Mouse (Mus musculus) forebrain, postnatal 0 days (tissue): ENCODE results near the gene Apol7a. TPM values are rescaled to one million over a fixed set of nuclear protein-coding genes. Genes with fewer than 3 reads are reported as not detected.

Experiments used
- ATAC-seq: fragments of 200-750 bp; cut with Nextera tagmentation; 2 replicates; pipeline ENCODE4 v1.8.0; 2017; ENCODE audit warnings: mild to moderate bottlenecking, moderate library complexity
- DNase-seq: peaks from one replicate; pipeline ENCODE4 v3.0.0-alpha.2; 2015
- H3K27ac ChIP-seq: fragments of 300-500 bp; sonication (generic); 2 replicates; pipeline ENCODE4 v1.5.1; 2014; ENCODE audit warnings: low read depth, mild to moderate bottlenecking, antibody characterized with exemption, low read length, moderate library complexity, mixed read lengths
- H3K27me3 ChIP-seq: fragments of 300-500 bp; sonication (generic); 2 replicates; pipeline ENCODE4 v1.6.1; 2014; ENCODE audit warnings: mild to moderate bottlenecking, low read length, mixed read lengths; ENCODE audit not compliant: insufficient read depth
- H3K36me3 ChIP-seq: fragments of 300-500 bp; sonication (generic); 2 replicates; pipeline ENCODE4 v1.6.1; 2014; ENCODE audit warnings: mild to moderate bottlenecking, moderate library complexity; ENCODE audit not compliant: insufficient read depth
- H3K4me1 ChIP-seq: fragments of 300-500 bp; sonication (generic); 2 replicates; pipeline ENCODE4 v1.6.1; 2014; ENCODE audit warnings: antibody characterized with exemption; ENCODE audit not compliant: insufficient read depth
- H3K4me2 ChIP-seq: fragments of 300-500 bp; sonication (generic); 2 replicates; pipeline ENCODE4 v1.6.1; 2014; ENCODE audit warnings: low read depth, mild to moderate bottlenecking, moderate library complexity
- H3K4me3 ChIP-seq: fragments of 300-500 bp; sonication (generic); 2 replicates; pipeline ENCODE4 v1.5.1; 2014; ENCODE audit warnings: low read depth, low read length, mixed read lengths
- H3K9ac ChIP-seq: fragments of 300-500 bp; sonication (generic); 2 replicates; pipeline ENCODE4 v1.6.1; 2014; ENCODE audit warnings: mild to moderate bottlenecking
- H3K9me3 ChIP-seq: fragments of 300-500 bp; sonication (generic); 2 replicates; pipeline ENCODE4 v1.6.1; 2016; ENCODE audit warnings: low read length
- CTCF ChIP-seq: sonication (generic); IDR thresholded peaks from 2 replicates; pipeline ENCODE4 v1.5.1; 2016; ENCODE audit warnings: antibody characterized with exemption, control low read depth, low read depth
- WGBS: fragments of 180-500 bp; shearing (Covaris S2); extraction: QIAGEN DNeasy Blood & Tissue Kit; methylation state at CpG from one replicate; pipeline ENCODE4 v1.1.7; 2014; 5-methylcytosine and 5-hydroxymethylcytosine counted together
- polyA plus RNA-seq: library from polyadenylated mRNA; unstranded; fragments of >200 nt; fragmentation: Nextera tagmentation; extraction: Ambion mirVana; gene quantifications from 2 replicates; pipeline ENCODE4 v1.2.1, GENCODE M21; 2015
- total RNA-seq: library from RNA; depleted of rRNA; stranded (reverse); fragments of >200 nt; gene quantifications from 2 replicates; pipeline ENCODE4 v1.2.3, GENCODE M21; 2014; rRNA removed

Apol7a gene
- total and polyA plus RNA-seq, 2 experiments from 2014 or later = not detected

- Histone ChIP-seq H3K27ac (no peak overlapping the region), H3K27me3 (no peaks in the 10 kb centered on the region), H3K4me3 (no peak overlapping the region), H3K9me3 (no peaks in the 10 kb centered on the region), H3K4me1 (peaks cover 10% of the 10 kb centered on the region; the same call in 1 of the 2 replicates), H3K36me3 (no peaks in the 10 kb centered on the region), H3K9ac (no peak overlapping the region), H3K4me2 (no peak overlapping the region)
- ATAC-seq (no peak), DNase-seq (no peak)
- no peak for TF ChIP-seq CTCF
- 78% methylated on average over 7 of the region's 7 CpGs for WGBS
Observed at GRCm38 (mm10) chr15:77338451-77338850, 60.5 kb downstream of the Apol7a start.

Other genes with a start within 250 kb of the Apol7a start
- 391 and 470 TPM in 2 replicates for gene Rbfox2, start 92.1 kb downstream of the Apol7a start, total RNA-seq
- gene Rbfox2, start 92.1 kb downstream of the Apol7a start, polyA plus RNA-seq = 105 and 135 TPM in 2 replicates
- 6.6 TPM in 1 of 2 replicates, not detected in the other for gene Apol9a, start 12.0 kb upstream of the Apol7a start, total RNA-seq
- gene Apol9a, start 12.0 kb upstream of the Apol7a start, polyA plus RNA-seq = 0.55 and 0.99 TPM in 2 replicates
- not detected in 2 replicates for gene Apol7b, start 48.4 kb upstream of the Apol7a start, total RNA-seq
- gene Apol7b, start 48.4 kb upstream of the Apol7a start, polyA plus RNA-seq = 0.13 TPM in 1 of 2 replicates, not detected in the other
- not detected in 2 replicates for gene Apol10a, start 77.9 kb upstream of the Apol7a start, total RNA-seq
- gene Apol10a, start 77.9 kb upstream of the Apol7a start, polyA plus RNA-seq = not detected in 2 replicates
- gene Apol11a, start 109.2 kb upstream of the Apol7a start, total RNA-seq = not detected in 2 replicates
- not detected in 2 replicates for gene Apol11a, start 109.2 kb upstream of the Apol7a start, polyA plus RNA-seq
- not detected in 2 replicates for gene Apol7c, start 134.2 kb upstream of the Apol7a start, total RNA-seq
- gene Apol7c, start 134.2 kb upstream of the Apol7a start, polyA plus RNA-seq = not detected in 2 replicates
- gene 1700025B11Rik, start 162.8 kb upstream of the Apol7a start, total RNA-seq = not detected in 2 replicates
- gene 1700025B11Rik, start 162.8 kb upstream of the Apol7a start, polyA plus RNA-seq = not detected in 2 replicates
- 0.05 TPM in 1 of 2 replicates, not detected in the other for gene Apol10b, start 197.0 kb upstream of the Apol7a start, total RNA-seq
- not detected in 2 replicates for gene Apol10b, start 197.0 kb upstream of the Apol7a start, polyA plus RNA-seq
- not detected in 2 replicates for gene Gm36245, start 200.1 kb upstream of the Apol7a start, total RNA-seq
- gene Gm36245, start 200.1 kb upstream of the Apol7a start, polyA plus RNA-seq = not detected in 2 replicates
- gene Apol11b, start 244.2 kb upstream of the Apol7a start, total RNA-seq = not detected in 2 replicates
- gene Apol11b, start 244.2 kb upstream of the Apol7a start, polyA plus RNA-seq = not detected in 2 replicates